Mouse (Mus musculus): ENCODE data around the gene Sub1. TPM values are rescaled to one million over a fixed set of nuclear protein-coding genes. Genes with fewer than 3 reads are reported as not detected.

Gene Sub1
- total and polyA plus RNA-seq, 3 experiments = 7.5 to 90.7 (median 76.8) TPM

GRCm38 (mm10) chr15:11963791-11964525 lies 32.8 kb downstream of the Sub1 start:
- no peaks in the 10 kb centered on the region for H3K36me3 ChIP-seq (ENCODE audit: control insufficient read depth, insufficient read depth, low read length)
- no peaks in the 10 kb centered on the region for H3K79me2 ChIP-seq (replicated peaks; ENCODE audit: control insufficient read depth, insufficient read depth, low read length)
- no peak overlapping the region for H3K4me3 ChIP-seq
- DNase-seq = no peak
- no peaks in the 10 kb centered on the region for H3K27me3 ChIP-seq (ENCODE audit: control insufficient read depth, insufficient read depth, low read length)
- H3K27ac ChIP-seq = no peak overlapping the region
- no peak overlapping the region for H3K9ac ChIP-seq (ENCODE audit: low read depth, low read length)
- TF ChIP-seq CTCF (IDR thresholded peaks at IDR 0.05) (no peak), POLR2A (IDR thresholded peaks at IDR 0.05; ENCODE audit: insufficient read depth, low read depth, low read length) (no peak), EP300 (IDR thresholded peaks at IDR 0.05; ENCODE audit: insufficient read depth, low read depth, low read length) (no peak)
- intact Hi-C loops (cut with DNase I) = no loop called here
- no peaks in the 10 kb centered on the region for H3K4me1 ChIP-seq (ENCODE audit: control insufficient read depth, insufficient read depth, low read length)
- WGBS = 77% methylated on average over 11 of the region's 11 CpGs

GRCm38 (mm10) chr15:11959716-11960115 lies 37.1 kb downstream of the Sub1 start:
- no peaks in the 10 kb centered on the region for H3K79me2 ChIP-seq (replicated peaks; ENCODE audit: control insufficient read depth, insufficient read depth, low read length)
- H3K9ac ChIP-seq (ENCODE audit: low read depth, low read length) = no peak overlapping the region
- no peaks in the 10 kb centered on the region for H3K27me3 ChIP-seq (ENCODE audit: control insufficient read depth, insufficient read depth, low read length)
- TF ChIP-seq POLR2A (IDR thresholded peaks at IDR 0.05; ENCODE audit: insufficient read depth, low read depth, low read length) = no peak
- TF ChIP-seq CTCF (IDR thresholded peaks at IDR 0.05) = no peak
- TF ChIP-seq EP300 (IDR thresholded peaks at IDR 0.05; ENCODE audit: insufficient read depth, low read depth, low read length) = no peak
- 75% methylated on average over 3 of the region's 3 CpGs for WGBS
- no peaks in the 10 kb centered on the region for H3K36me3 ChIP-seq (ENCODE audit: control insufficient read depth, insufficient read depth, low read length)
- no peak for DNase-seq
- intact Hi-C loops (cut with DNase I) = no loop called here
- no peaks in the 10 kb centered on the region for H3K4me1 ChIP-seq (ENCODE audit: control insufficient read depth, insufficient read depth, low read length)
- no peak overlapping the region for H3K4me3 ChIP-seq
- no peak overlapping the region for H3K27ac ChIP-seq

- DNase-seq = no peak
- H3K4me1 ChIP-seq (ENCODE audit: control insufficient read depth, insufficient read depth, low read length) = no peaks in the 10 kb centered on the region
- H3K9ac ChIP-seq (ENCODE audit: low read depth, low read length) = no peak overlapping the region
- intact Hi-C loops (cut with DNase I) = no loop called here
- no peaks in the 10 kb centered on the region for H3K79me2 ChIP-seq (replicated peaks; ENCODE audit: control insufficient read depth, insufficient read depth, low read length)
- no peak overlapping the region for H3K27ac ChIP-seq
- 54% methylated on average over 7 of the region's 7 CpGs for WGBS
- H3K27me3 ChIP-seq (ENCODE audit: control insufficient read depth, insufficient read depth, low read length) = no peaks in the 10 kb centered on the region
- no peak overlapping the region for H3K4me3 ChIP-seq
- H3K36me3 ChIP-seq (ENCODE audit: control insufficient read depth, insufficient read depth, low read length) = no peaks in the 10 kb centered on the region
- TF ChIP-seq POLR2A (IDR thresholded peaks at IDR 0.05; ENCODE audit: insufficient read depth, low read depth, low read length) = no peak
Observed at GRCm38 (mm10) chr15:11956129-11956528, 40.7 kb downstream of the Sub1 start.

- TF ChIP-seq POLR2A (IDR thresholded peaks at IDR 0.05; ENCODE audit: insufficient read depth, low read depth, low read length) (no peak), EP300 (IDR thresholded peaks at IDR 0.05; ENCODE audit: insufficient read depth, low read depth, low read length) (no peak), CTCF (IDR thresholded peaks at IDR 0.05) (no peak)
- intact Hi-C loops (cut with DNase I) = no loop called here
- no peaks in the 10 kb centered on the region for H3K4me1 ChIP-seq (ENCODE audit: control insufficient read depth, insufficient read depth, low read length)
- no peak overlapping the region for H3K9ac ChIP-seq (ENCODE audit: low read depth, low read length)
- H3K79me2 ChIP-seq (replicated peaks; ENCODE audit: control insufficient read depth, insufficient read depth, low read length) = no peaks in the 10 kb centered on the region
- no peaks in the 10 kb centered on the region for H3K27me3 ChIP-seq (ENCODE audit: control insufficient read depth, insufficient read depth, low read length)
- WGBS = 45% methylated on average over 4 of the region's 4 CpGs
- no peaks in the 10 kb centered on the region for H3K36me3 ChIP-seq (ENCODE audit: control insufficient read depth, insufficient read depth, low read length)
- H3K27ac ChIP-seq = no peak overlapping the region
- no peak overlapping the region for H3K4me3 ChIP-seq
- DNase-seq = no peak
Observed at GRCm38 (mm10) chr15:11954190-11954589, 42.6 kb downstream of the Sub1 start.

GRCm38 (mm10) chr15:11952159-11952558 lies 44.6 kb downstream of the Sub1 start:
- TF ChIP-seq CTCF (IDR thresholded peaks at IDR 0.05) (no peak), EP300 (IDR thresholded peaks at IDR 0.05; ENCODE audit: insufficient read depth, low read depth, low read length) (no peak), POLR2A (IDR thresholded peaks at IDR 0.05; ENCODE audit: insufficient read depth, low read depth, low read length) (no peak)
- Histone ChIP-seq H3K79me2 (replicated peaks; ENCODE audit: control insufficient read depth, insufficient read depth, low read length) (no peaks in the 10 kb centered on the region), H3K36me3 (ENCODE audit: control insufficient read depth, insufficient read depth, low read length) (no peaks in the 10 kb centered on the region), H3K4me3 (no peak overlapping the region), H3K27ac (no peak overlapping the region), H3K9ac (ENCODE audit: low read depth, low read length) (no peak overlapping the region), H3K27me3 (ENCODE audit: control insufficient read depth, insufficient read depth, low read length) (no peaks in the 10 kb centered on the region), H3K4me1 (ENCODE audit: control insufficient read depth, insufficient read depth, low read length) (no peaks in the 10 kb centered on the region)
- DNase-seq = no peak
- intact Hi-C loops (cut with DNase I) = no loop called here
- 48% methylated on average over 3 of the region's 3 CpGs for WGBS

GRCm38 (mm10) chr15:11951181-11951580 lies 45.6 kb downstream of the Sub1 start:
- Histone ChIP-seq H3K4me3 (no peak overlapping the region), H3K27me3 (ENCODE audit: control insufficient read depth, insufficient read depth, low read length) (no peaks in the 10 kb centered on the region), H3K4me1 (ENCODE audit: control insufficient read depth, insufficient read depth, low read length) (no peaks in the 10 kb centered on the region), H3K79me2 (replicated peaks; ENCODE audit: control insufficient read depth, insufficient read depth, low read length) (no peaks in the 10 kb centered on the region), H3K27ac (no peak overlapping the region), H3K36me3 (ENCODE audit: control insufficient read depth, insufficient read depth, low read length) (no peaks in the 10 kb centered on the region), H3K9ac (ENCODE audit: low read depth, low read length) (no peak overlapping the region)
- no peak for DNase-seq
- whole genome bisulfite sequencing = 92% methylated on average over 7 of the region's 7 CpGs
- TF ChIP-seq EP300 (IDR thresholded peaks at IDR 0.05; ENCODE audit: insufficient read depth, low read depth, low read length) = no peak
- no peak for TF ChIP-seq POLR2A (IDR thresholded peaks at IDR 0.05; ENCODE audit: insufficient read depth, low read depth, low read length)
- TF ChIP-seq CTCF (IDR thresholded peaks at IDR 0.05) = no peak
- intact Hi-C loops (cut with DNase I) = no loop called here
